Mouse (Mus musculus) hindbrain, embryonic 14.5 days (tissue): ENCODE measurements at regions not wholly inside any gene's neighbourhood (a gene's known extent, or its start where the extent isn't known, plus 50 kb on each side); places are given as distances from the start of the nearest gene placed in this dataset.

Experiments
- ATAC-seq: fragments of 200-750 bp; cut with Nextera tagmentation; 2 replicates; pipeline ENCODE4 v1.8.0; 2017; ENCODE audit warnings: moderate number of reproducible peaks, mild to moderate bottlenecking, moderate TSS enrichment, moderate library complexity; ENCODE audit not compliant: low FRiP score
- DNase-seq: peaks from one replicate; pipeline ENCODE4 v3.0.0-alpha.2; 2015; ENCODE audit warnings: low spot score
- H3K27ac ChIP-seq: fragments of 300-500 bp; sonication (generic); 2 replicates; pipeline ENCODE4 v1.5.1; 2014; ENCODE audit warnings: mild to moderate bottlenecking, moderate library complexity
- H3K27me3 ChIP-seq: fragments of 300-500 bp; sonication (generic); 2 replicates; pipeline ENCODE4 v1.6.1; 2014; ENCODE audit warnings: mild to moderate bottlenecking, low read length, mixed read lengths; ENCODE audit not compliant: control insufficient read depth, insufficient read depth
- H3K36me3 ChIP-seq: fragments of 300-500 bp; sonication (generic); replicated peaks from 2 replicates; pipeline ENCODE4 v1.6.1; 2014; ENCODE audit not compliant: control insufficient read depth, insufficient read depth
- H3K4me1 ChIP-seq: fragments of 300-500 bp; sonication (generic); replicated peaks from 2 replicates; pipeline ENCODE4 v1.6.1; 2014; ENCODE audit warnings: antibody characterized with exemption, low read length, mixed read lengths; ENCODE audit not compliant: control insufficient read depth, insufficient read depth
- H3K4me2 ChIP-seq: fragments of 300-500 bp; sonication (generic); replicated peaks from 2 replicates; pipeline ENCODE4 v1.6.1; 2014; ENCODE audit warnings: mild to moderate bottlenecking, moderate library complexity
- H3K4me3 ChIP-seq: fragments of 300-500 bp; sonication (generic); replicated peaks from 2 replicates; pipeline ENCODE4 v1.5.1; 2014; ENCODE audit warnings: mild to moderate bottlenecking, low read length
- H3K9ac ChIP-seq: fragments of 300-500 bp; sonication (generic); 2 replicates; pipeline ENCODE4 v1.6.1; 2014
- H3K9me3 ChIP-seq: fragments of 300-500 bp; sonication (generic); 2 replicates; pipeline ENCODE4 v1.6.1; 2016; ENCODE audit warnings: low read length; ENCODE audit not compliant: control insufficient read depth
- WGBS: fragments of 180-500 bp; shearing (Covaris S2); extraction: QIAGEN DNeasy Blood & Tissue Kit; methylation state at CpG from one replicate; pipeline ENCODE4 v1.1.7; 2014; 5-methylcytosine and 5-hydroxymethylcytosine counted together

- 87% methylated on average over 1 of the region's 1 CpGs for WGBS
- no peaks in the 10 kb centered on the region for H3K9me3 ChIP-seq
- no peaks in the 10 kb centered on the region for H3K27me3 ChIP-seq
- H3K4me2 ChIP-seq: no peak overlapping the region
- no peaks in the 10 kb centered on the region for H3K4me1 ChIP-seq
- H3K36me3 ChIP-seq: no peaks in the 10 kb centered on the region
- DNase-seq: no peak
- H3K4me3 ChIP-seq: no peak overlapping the region
- no peak for ATAC-seq
- H3K9ac ChIP-seq: no peak overlapping the region
- H3K27ac ChIP-seq: no peak overlapping the region
Measured at GRCm38 (mm10) chr12:33652597-33652996, 223.2 kb downstream of the Twistnb start.

- ATAC-seq: no peak
- WGBS: 85% methylated on average over 6 of the region's 6 CpGs
- Histone ChIP-seq H3K4me1 (no peaks in the 10 kb centered on the region), H3K27ac (no peak overlapping the region), H3K9ac (no peak overlapping the region), H3K36me3 (no peaks in the 10 kb centered on the region), H3K4me3 (no peak overlapping the region), H3K4me2 (no peak overlapping the region), H3K9me3 (no peaks in the 10 kb centered on the region), H3K27me3 (no peaks in the 10 kb centered on the region)
- no peak for DNase-seq
Measured at GRCm38 (mm10) chr12:33675508-33675907, 246.1 kb downstream of the Twistnb start.

- Histone ChIP-seq H3K4me1 (no peaks in the 10 kb centered on the region), H3K9me3 (no peaks in the 10 kb centered on the region), H3K9ac (no peak overlapping the region), H3K36me3 (no peaks in the 10 kb centered on the region), H3K27ac (no peak overlapping the region), H3K4me3 (no peak overlapping the region), H3K4me2 (no peak overlapping the region), H3K27me3 (no peaks in the 10 kb centered on the region)
- 89% methylated on average over 3 of the region's 3 CpGs for WGBS
- DNase-seq: no peak
- no peak for ATAC-seq
Measured at GRCm38 (mm10) chr12:33692870-33693269, 235.4 kb upstream of the Ferd3l start.

- WGBS: 90% methylated on average over 3 of the region's 3 CpGs
- no peak for ATAC-seq
- DNase-seq: no peak
- H3K9me3 ChIP-seq: no peaks in the 10 kb centered on the region
- H3K4me2 ChIP-seq: no peak overlapping the region
- no peak overlapping the region for H3K9ac ChIP-seq
- no peak overlapping the region for H3K4me3 ChIP-seq
- H3K36me3 ChIP-seq: no peaks in the 10 kb centered on the region
- no peaks in the 10 kb centered on the region for H3K4me1 ChIP-seq
- H3K27ac ChIP-seq: no peak overlapping the region
- H3K27me3 ChIP-seq: no peaks in the 10 kb centered on the region
Measured at GRCm38 (mm10) chr12:33714392-33714791, 213.8 kb upstream of the Ferd3l start.

GRCm38 (mm10) chr12:33715997-33716396 is 212.2 kb upstream of the Ferd3l start:
- ATAC-seq: no peak
- H3K27ac ChIP-seq: 0 out of 2 replicates have a peak overlapping the region, but pooled peaks have one; percentile 14
- no peaks in the 10 kb centered on the region for H3K9me3 ChIP-seq
- H3K36me3 ChIP-seq: no peaks in the 10 kb centered on the region
- H3K4me2 ChIP-seq: no peak overlapping the region
- H3K27me3 ChIP-seq: no peaks in the 10 kb centered on the region
- DNase-seq: peak; percentile 22
- WGBS: 91% methylated on average over 2 of the region's 2 CpGs
- H3K4me3 ChIP-seq: no peak overlapping the region
- no peaks in the 10 kb centered on the region for H3K4me1 ChIP-seq
- H3K9ac ChIP-seq: no peak overlapping the region

- Histone ChIP-seq H3K36me3 (no peaks in the 10 kb centered on the region), H3K27me3 (no peaks in the 10 kb centered on the region), H3K9me3 (no peaks in the 10 kb centered on the region), H3K4me3 (no peak overlapping the region), H3K9ac (no peak overlapping the region), H3K4me1 (no peaks in the 10 kb centered on the region), H3K27ac (no peak overlapping the region), H3K4me2 (no peak overlapping the region)
- WGBS: 42% methylated on average over 4 of the region's 4 CpGs
- no peak for ATAC-seq
- peak; percentile 22 for DNase-seq
Measured at GRCm38 (mm10) chr12:33717053-33717452, 211.2 kb upstream of the Ferd3l start.

GRCm38 (mm10) chr12:33717601-33718260 is 210.5 kb upstream of the Ferd3l start:
- DNase-seq: peak; percentile 32
- no peak for ATAC-seq
- Histone ChIP-seq H3K4me2 (peak overlapping the region; percentile 27), H3K27ac (no peak overlapping the region), H3K4me1 (no peaks in the 10 kb centered on the region), H3K9me3 (no peaks in the 10 kb centered on the region), H3K9ac (no peak overlapping the region), H3K27me3 (no peaks in the 10 kb centered on the region), H3K4me3 (no peak overlapping the region), H3K36me3 (no peaks in the 10 kb centered on the region)
- 30% methylated on average over 14 of the region's 14 CpGs for WGBS

- H3K9me3 ChIP-seq: no peaks in the 10 kb centered on the region
- H3K27ac ChIP-seq: no peak overlapping the region
- H3K27me3 ChIP-seq: no peaks in the 10 kb centered on the region
- no peak overlapping the region for H3K4me3 ChIP-seq
- 69% methylated on average over 7 of the region's 7 CpGs for WGBS
- H3K9ac ChIP-seq: no peak overlapping the region
- H3K36me3 ChIP-seq: no peaks in the 10 kb centered on the region
- no peaks in the 10 kb centered on the region for H3K4me1 ChIP-seq
- 0 out of 2 replicates have a peak, but pooled peaks have one; percentile 40 for ATAC-seq
- DNase-seq: peak; percentile 22
- H3K4me2 ChIP-seq: no peak overlapping the region
Measured at GRCm38 (mm10) chr12:33719063-33719462, 209.2 kb upstream of the Ferd3l start.

GRCm38 (mm10) chr12:33731937-33732336 is 196.3 kb upstream of the Ferd3l start:
- Histone ChIP-seq H3K9ac (no peak overlapping the region), H3K27ac (no peak overlapping the region), H3K4me2 (no peak overlapping the region), H3K36me3 (no peaks in the 10 kb centered on the region), H3K4me3 (no peak overlapping the region), H3K4me1 (0 out of 2 replicates have a peak, but pooled peaks cover 4% of the 10 kb centered on the region), H3K9me3 (no peaks in the 10 kb centered on the region), H3K27me3 (no peaks in the 10 kb centered on the region)
- DNase-seq: no peak
- 38% methylated on average over 4 of the region's 4 CpGs for WGBS
- peak; percentile 60; the same call in 1 of the 2 replicates for ATAC-seq
